Comparison of ENCODE assay signal across 7 mouse cellular contexts in the genomic region with DNA sequence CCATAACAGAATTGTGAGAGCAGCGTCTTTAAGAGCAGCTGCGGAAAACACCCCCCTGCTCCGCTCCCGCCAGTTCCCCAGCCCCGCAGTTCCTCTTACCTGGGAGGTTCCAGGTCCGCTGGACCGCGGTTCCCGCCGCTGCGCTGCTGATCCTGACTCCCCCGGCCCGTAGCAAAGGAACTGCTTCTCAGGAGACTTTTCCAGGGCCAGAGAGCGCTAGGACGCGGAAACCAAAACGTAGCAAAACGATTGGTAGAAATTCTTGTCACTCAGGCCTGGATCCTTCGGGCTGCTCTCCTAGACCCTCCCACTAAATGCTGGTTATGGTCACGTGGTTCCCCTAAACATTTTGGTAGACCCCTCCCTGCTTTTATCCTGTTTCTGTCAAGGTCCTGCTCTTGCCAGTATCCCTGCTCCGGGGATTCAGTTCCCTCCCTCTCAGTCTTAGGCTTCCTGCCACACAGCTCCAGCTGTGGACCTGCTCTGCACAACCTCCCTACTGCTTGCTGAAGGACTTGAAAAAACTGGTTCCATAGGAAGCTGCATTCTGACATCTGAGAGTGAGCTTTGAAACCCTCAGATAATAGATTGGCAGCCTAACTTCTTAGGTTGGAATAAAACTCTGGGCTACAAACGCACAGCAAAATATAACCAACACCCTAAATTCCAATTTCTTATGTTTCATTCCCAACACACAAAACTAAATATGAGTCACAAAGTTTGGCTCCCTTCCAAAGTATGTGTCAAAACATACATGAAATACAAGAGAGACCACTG. TPM values are rescaled to one million over a fixed set of nuclear protein-coding genes. Genes with fewer than 3 reads are reported as not detected.
A peak's percentile ranks its signal among the peaks of the same experiment; 100 is the strongest.
DNase-seq lines count a peak whose midpoint lies in the region; ATAC-seq lines count a peak whose summit lies in the region.

Zfp820 (minus strand) TSS at position 228 of the 777 bp plus-strand sequence.

- peak within 1 kb of the TSS; percentile 78 for H3K9ac ChIP-seq in intestine, embryonic 14.5 days (ENCODE audit: low read length)

- peak within 1 kb of the TSS; percentile 75 for H3K27ac ChIP-seq in intestine, embryonic 14.5 days (ENCODE audit: low read depth)

- peak within 1 kb of the TSS; percentile 54 for H3K4me2 ChIP-seq in intestine, embryonic 14.5 days (ENCODE audit: low read length)

- no peaks in the 10 kb centered on the region; the same call in 1 of the 2 replicates for H3K4me1 ChIP-seq in intestine, embryonic 14.5 days (replicated peaks; ENCODE audit: control insufficient read depth, insufficient read depth, low read length)

- H3K27me3 ChIP-seq in intestine, embryonic 14.5 days (replicated peaks; ENCODE audit: control insufficient read depth, insufficient read depth, low read length), result no peaks in the 10 kb centered on the region

- peak; percentile 96 for ATAC-seq in intestine, embryonic 14.5 days (replicated peaks; ENCODE audit: low FRiP score, low TSS enrichment, low read depth)

- peak; percentile 28 to 31 for DNase-seq in adrenal gland, adult 18-20 months (ENCODE audit: low spot score in 2 of 2)
- DNase-seq in embryo, embryonic 11 days, result peak; percentile 93
- DNase-seq in gastrocnemius, postnatal 36 days, result peak; percentile 6 to 37
- peak; percentile 90 for DNase-seq in intestine, embryonic 14.5 days (ENCODE audit: low spot score)
- DNase-seq in left cerebral cortex, postnatal 36 days (ENCODE audit: low spot score in 2 of 2), result peak; percentile 17 to 18
- peak; percentile 95 for DNase-seq in mesoderm, embryonic 11.5 days (ENCODE audit: low read depth, low spot score)
- DNase-seq in skeletal muscle tissue, adult 2 months (ENCODE audit: low read depth, low spot score), result peak; percentile 40

- 3% methylated on average over 22 of the region's 22 CpGs for WGBS in intestine, embryonic 14.5 days

- intact Hi-C loops in gastrocnemius, postnatal 36 days (cut with DNase I), result no loop called here
- intact Hi-C loops in left cerebral cortex, postnatal 36 days (cut with DNase I), result no loop called here

- H3K36me3 ChIP-seq in intestine, embryonic 14.5 days (ENCODE audit: control insufficient read depth, insufficient read depth, low read length), result no peaks in the 10 kb centered on the region

- H3K9me3 ChIP-seq in intestine, embryonic 14.5 days (ENCODE audit: control insufficient read depth, low read length), result no peaks in the 10 kb centered on the region

- H3K4me3 ChIP-seq in intestine, embryonic 14.5 days (ENCODE audit: low read depth, low read length), result peak within 1 kb of the TSS; percentile 67

RNA-seq across cellular contexts. Expression of gene Zfp820, which starts in this region (rescaled TPM):
- 1 to 10 TPM; 1.2 to 1.5 TPM for total RNA-seq in adrenal gland, adult 18-20 months (2021)
- under 1 TPM; 0.35 to 0.46 TPM for total RNA-seq in gastrocnemius, postnatal 36 days (2021)
- 7.4 and 7.9 TPM in 2 replicates for polyA plus RNA-seq in intestine, embryonic 14.5 days (2014; fragmentation: Nextera tagmentation; extraction: Ambion mirVana)
- under 1 TPM; 0.72 to 1.00 TPM for total RNA-seq in left cerebral cortex, postnatal 36 days (2021)

Comparison
In these comparisons a context has a peak if more than half of its experiments do, and no peak if none do; other contexts are left out.
1. Peak in every context shown above with its lines: DNase-seq, ATAC-seq, H3K4me3 ChIP-seq and H3K27ac ChIP-seq.
2. Peak in DNase-seq in gastrocnemius, postnatal 36 days; RNA of the gene not detected or under 1 TPM.
3. Peak in DNase-seq in left cerebral cortex, postnatal 36 days; RNA of the gene not detected or under 1 TPM.
4. DNase-seq: peak in every context shown above with its lines; median percentile 95 in mesoderm, embryonic 11.5 days; 93 in embryo, embryonic 11 days; 90 in intestine, embryonic 14.5 days; 40 in skeletal muscle tissue, adult 2 months; 30 in adrenal gland, adult 18-20 months; 22 in gastrocnemius, postnatal 36 days; 18 in left cerebral cortex, postnatal 36 days.